Mouse (Mus musculus) testis, adult 2 months (tissue): ENCODE data around the gene Gm11273.
"Not testable (repeated sequence)": the region's sequence is repeated elsewhere in the genome, so short reads cannot be mapped to it uniquely, and the experiment has no call there.

Experiments used
- CTCF ChIP-seq: fragments of 200-500 bp; IDR thresholded peaks from 2 replicates; pipeline ENCODE4 v1.5.1; 2012; ENCODE audit warnings: low read depth, mild to moderate bottlenecking, inconsistent platforms, low read length, moderate library complexity; ENCODE audit not compliant: control insufficient read depth, insufficient read depth, insufficient replicate concordance
- POLR2A ChIP-seq: fragments of 200-500 bp; IDR thresholded peaks from 2 replicates; pipeline ENCODE4 v1.6.1; 2012; ENCODE audit warnings: low read depth, mild to moderate bottlenecking, inconsistent platforms, low read length, moderate library complexity; ENCODE audit not compliant: control insufficient read depth

DNA sequence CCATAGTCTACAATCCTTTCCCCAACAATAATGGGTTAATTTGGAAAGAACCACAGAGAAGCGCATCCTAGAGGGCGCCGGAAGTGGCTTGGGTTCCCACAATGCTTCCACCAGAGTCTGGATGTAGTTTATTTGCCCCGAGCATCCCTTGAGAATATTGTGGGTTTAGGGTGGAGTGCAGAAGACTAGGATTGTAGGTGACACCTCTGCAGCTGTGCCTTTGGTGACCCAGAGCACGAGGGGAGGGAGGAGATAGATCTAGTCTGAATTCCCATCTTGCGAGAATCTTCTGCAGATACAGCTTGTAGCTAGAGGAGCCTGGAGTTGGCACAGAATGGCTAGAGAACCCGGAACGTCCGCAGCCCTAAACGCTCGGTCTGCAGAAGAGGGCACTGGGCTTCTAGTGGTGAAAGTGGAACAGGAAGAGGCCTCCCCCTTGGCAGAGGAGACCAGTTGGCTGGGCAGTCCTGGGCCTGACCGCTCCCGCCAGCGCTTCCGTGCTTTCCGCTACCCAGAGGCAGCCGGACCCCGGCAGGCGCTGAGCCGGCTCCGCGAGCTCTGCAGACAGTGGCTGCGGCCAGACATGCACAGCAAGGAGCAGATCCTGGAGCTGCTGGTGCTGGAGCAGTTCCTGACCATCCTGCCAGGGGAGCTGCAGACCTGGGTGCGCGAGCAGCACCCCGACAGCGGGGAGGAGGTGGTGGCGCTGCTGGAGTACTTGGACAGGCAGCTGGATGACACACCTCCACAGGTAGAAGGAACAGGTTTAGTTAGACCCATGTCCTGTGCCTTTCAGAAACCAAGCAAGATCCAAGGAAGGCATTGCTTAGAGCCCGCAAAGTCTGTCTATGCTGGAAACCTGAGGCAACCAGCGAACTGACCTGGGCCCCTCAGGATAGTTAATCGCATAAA, 22.2 kb downstream of the Gm11273 start, which contains the start of the genes Zkscan4 and Gm10065:
- TF ChIP-seq POLR2A, CTCF: not testable (repeated sequence)
